Mouse (Mus musculus): ENCODE measurements around the gene Casp8. TPM values are rescaled to one million over a fixed set of nuclear protein-coding genes. Genes with fewer than 3 reads are reported as not detected.
A peak's percentile ranks its signal among the peaks of the same experiment; 100 is the strongest.
"Not testable (repeated sequence)": the region's sequence is repeated elsewhere in the genome, so short reads cannot be mapped to it uniquely, and the experiment has no call there.

The Casp8 gene
- total and polyA plus RNA-seq, 3 experiments, result 15.2 to 17.5 TPM; not detected in 1

DNA sequence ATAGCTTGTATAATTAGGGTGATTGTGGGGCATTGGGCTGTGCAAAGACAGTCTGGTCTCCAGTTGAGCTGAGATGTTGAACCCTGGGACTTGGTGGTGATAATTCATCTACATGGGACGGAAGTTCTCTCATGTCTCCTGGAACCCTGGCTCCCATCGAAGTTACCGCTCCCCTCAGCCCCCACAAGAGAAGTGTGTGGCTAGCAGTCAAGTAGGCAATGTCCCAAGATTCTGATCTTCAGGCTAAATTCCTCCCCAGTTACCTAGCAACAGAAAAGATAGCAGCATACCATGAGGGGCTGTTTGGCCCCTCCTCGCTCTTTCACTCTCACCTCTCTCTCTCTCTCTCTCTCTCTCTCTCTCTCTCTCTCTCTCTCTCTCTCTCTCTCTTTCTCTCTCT lies 64.0 kb downstream of the Casp8 start:
- not testable (repeated sequence) for DNase-seq (ENCODE audit: low read depth, low spot score); H3K27me3 ChIP-seq (ENCODE audit: control insufficient read depth in 1 of 2, insufficient read depth in 2 of 2, low read length in 2 of 2); H3K9me3 ChIP-seq (replicated peaks; ENCODE audit: insufficient read depth, low read length); H3K9ac ChIP-seq (ENCODE audit: control insufficient read depth, low read depth, low read length, poor library complexity, severe bottlenecking); H3K4me3 ChIP-seq (ENCODE audit: control insufficient read depth in 1 of 2, insufficient read depth in 1 of 2, low read depth in 2 of 2, low read length in 2 of 2); H3K27ac ChIP-seq (ENCODE audit: control insufficient read depth, low read depth, low read length); H3K36me3 ChIP-seq (ENCODE audit: control insufficient read depth in 1 of 2, insufficient read depth in 2 of 2, low read length in 2 of 2); H3K79me2 ChIP-seq (ENCODE audit: control insufficient read depth, insufficient read depth, low read length, poor library complexity)
- peaks cover 0 to 15% of the 10 kb centered on the region in 2 experiments; a peak in 3 of 4 replicates for H3K4me1 ChIP-seq (ENCODE audit: control insufficient read depth in 1 of 2, insufficient read depth in 2 of 2, low read length in 2 of 2)

- H3K27me3 ChIP-seq (ENCODE audit: control insufficient read depth in 1 of 2, insufficient read depth in 2 of 2, low read length in 2 of 2); H3K9me3 ChIP-seq (replicated peaks; ENCODE audit: insufficient read depth, low read length); H3K4me3 ChIP-seq (ENCODE audit: control insufficient read depth in 1 of 2, insufficient read depth in 1 of 2, low read depth in 2 of 2, low read length in 2 of 2); H3K79me2 ChIP-seq (ENCODE audit: control insufficient read depth, insufficient read depth, low read length, poor library complexity); H3K9ac ChIP-seq (ENCODE audit: control insufficient read depth, low read depth, low read length, poor library complexity, severe bottlenecking); H3K36me3 ChIP-seq (ENCODE audit: control insufficient read depth in 1 of 2, insufficient read depth in 2 of 2, low read length in 2 of 2); H3K27ac ChIP-seq (ENCODE audit: control insufficient read depth, low read depth, low read length); DNase-seq (ENCODE audit: low read depth, low spot score): not testable (repeated sequence)
- H3K4me1 ChIP-seq (ENCODE audit: control insufficient read depth in 1 of 2, insufficient read depth in 2 of 2, low read length in 2 of 2), result peaks cover 0 to 15% of the 10 kb centered on the region in 2 experiments; a peak in 3 of 4 replicates
Observed at GRCm38 (mm10) chr1:58859738-58860365, 64.7 kb downstream of the Casp8 start.

DNA sequence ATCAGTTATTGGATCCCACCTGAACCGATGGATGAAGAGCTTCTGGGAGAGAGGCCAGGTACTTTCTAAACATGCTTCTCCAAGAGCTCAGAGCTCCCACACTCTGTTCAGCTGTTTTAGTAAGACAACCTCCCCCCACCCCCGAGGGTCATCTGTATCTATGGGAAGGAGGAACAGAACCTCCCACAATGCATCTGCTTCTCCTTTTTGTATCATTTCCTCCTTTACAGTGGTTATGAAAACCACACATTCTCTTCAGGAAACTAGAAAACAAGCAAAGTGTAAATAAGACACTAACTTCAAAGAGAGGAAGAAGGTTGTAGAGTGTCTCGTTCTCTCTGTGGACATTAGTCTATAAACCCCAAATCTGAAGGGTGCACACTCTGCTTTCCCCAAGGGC lies 65.4 kb downstream of the Casp8 start:
- not testable (repeated sequence) for H3K27ac ChIP-seq (ENCODE audit: control insufficient read depth, low read depth, low read length); H3K79me2 ChIP-seq (ENCODE audit: control insufficient read depth, insufficient read depth, low read length, poor library complexity); H3K36me3 ChIP-seq (ENCODE audit: control insufficient read depth in 1 of 2, insufficient read depth in 2 of 2, low read length in 2 of 2); H3K9me3 ChIP-seq (replicated peaks; ENCODE audit: insufficient read depth, low read length); H3K27me3 ChIP-seq (ENCODE audit: control insufficient read depth in 1 of 2, insufficient read depth in 2 of 2, low read length in 2 of 2); H3K9ac ChIP-seq (ENCODE audit: control insufficient read depth, low read depth, low read length, poor library complexity, severe bottlenecking); DNase-seq (ENCODE audit: low read depth, low spot score); H3K4me3 ChIP-seq (ENCODE audit: control insufficient read depth in 1 of 2, insufficient read depth in 1 of 2, low read depth in 2 of 2, low read length in 2 of 2)
- H3K4me1 ChIP-seq (ENCODE audit: control insufficient read depth in 1 of 2, insufficient read depth in 2 of 2, low read length in 2 of 2), result peaks cover 0 to 15% of the 10 kb centered on the region in 2 experiments; a peak in 3 of 4 replicates

DNA sequence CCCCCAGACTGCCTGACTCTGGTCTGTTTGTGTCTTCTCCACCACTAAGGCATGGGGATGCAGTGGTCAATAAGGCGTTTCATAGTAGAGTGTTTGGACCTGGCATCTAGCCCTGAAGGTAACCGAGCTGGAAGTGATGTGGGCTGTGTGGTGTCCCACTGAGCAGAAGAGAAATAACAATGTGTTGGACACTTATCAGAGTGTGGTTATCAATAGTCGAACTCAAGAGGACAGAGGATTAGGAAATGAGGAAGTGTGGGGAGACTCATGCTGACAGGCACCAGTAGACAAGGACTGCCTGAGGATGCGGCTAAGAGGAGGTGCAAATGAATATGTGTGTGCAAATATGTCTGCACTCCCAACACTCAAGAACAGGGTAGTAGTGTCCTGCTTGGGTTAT lies 81.3 kb downstream of the Casp8 start:
- peak; percentile 51 for DNase-seq (ENCODE audit: low read depth, low spot score)
- TF ChIP-seq GATA1 (IDR thresholded peaks at IDR 0.05; ENCODE audit: low read depth, low read length) (peak; percentile 54), EP300 (IDR thresholded peaks at IDR 0.05; ENCODE audit: low read depth in 1 of 2, low read length in 2 of 2) (peak in 1 of 2 experiments; percentile 38; a peak in 1 of 4 replicates)
- H3K27ac ChIP-seq (ENCODE audit: control insufficient read depth, low read depth, low read length); H3K4me1 ChIP-seq (ENCODE audit: control insufficient read depth in 1 of 2, insufficient read depth in 2 of 2, low read length in 2 of 2); H3K9ac ChIP-seq (ENCODE audit: control insufficient read depth, low read depth, low read length, poor library complexity, severe bottlenecking); H3K4me3 ChIP-seq (ENCODE audit: control insufficient read depth in 1 of 2, insufficient read depth in 1 of 2, low read depth in 2 of 2, low read length in 2 of 2); H3K36me3 ChIP-seq (ENCODE audit: control insufficient read depth in 1 of 2, insufficient read depth in 2 of 2, low read length in 2 of 2); H3K27me3 ChIP-seq (ENCODE audit: control insufficient read depth in 1 of 2, insufficient read depth in 2 of 2, low read length in 2 of 2); H3K9me3 ChIP-seq (replicated peaks; ENCODE audit: insufficient read depth, low read length); H3K79me2 ChIP-seq (ENCODE audit: control insufficient read depth, insufficient read depth, low read length, poor library complexity): not testable (repeated sequence)

GRCm38 (mm10) chr1:58879291-58879690 lies 84.1 kb downstream of the Casp8 start:
- H3K4me3 ChIP-seq (ENCODE audit: control insufficient read depth in 1 of 2, insufficient read depth in 1 of 2, low read depth in 2 of 2, low read length in 2 of 2); H3K9ac ChIP-seq (ENCODE audit: control insufficient read depth, low read depth, low read length, poor library complexity, severe bottlenecking); H3K9me3 ChIP-seq (replicated peaks; ENCODE audit: insufficient read depth, low read length); H3K79me2 ChIP-seq (ENCODE audit: control insufficient read depth, insufficient read depth, low read length, poor library complexity); DNase-seq (ENCODE audit: low read depth, low spot score); H3K27me3 ChIP-seq (ENCODE audit: control insufficient read depth in 1 of 2, insufficient read depth in 2 of 2, low read length in 2 of 2); H3K27ac ChIP-seq (ENCODE audit: control insufficient read depth, low read depth, low read length); H3K4me1 ChIP-seq (ENCODE audit: control insufficient read depth in 1 of 2, insufficient read depth in 2 of 2, low read length in 2 of 2); H3K36me3 ChIP-seq (ENCODE audit: control insufficient read depth in 1 of 2, insufficient read depth in 2 of 2, low read length in 2 of 2): not testable (repeated sequence)

- not testable (repeated sequence) for DNase-seq (ENCODE audit: low read depth, low spot score)
Observed at GRCm38 (mm10) chr1:58883279-58883678, 88.1 kb downstream of the Casp8 start.

More at GRCm38 (mm10) chr1:58883279-58883678, 88.1 kb downstream of the Casp8 start:
- not testable (repeated sequence) for H3K9me3 ChIP-seq (replicated peaks; ENCODE audit: insufficient read depth, low read length); H3K9ac ChIP-seq (ENCODE audit: control insufficient read depth, low read depth, low read length, poor library complexity, severe bottlenecking); H3K4me3 ChIP-seq (ENCODE audit: control insufficient read depth in 1 of 2, insufficient read depth in 1 of 2, low read depth in 2 of 2, low read length in 2 of 2); H3K4me1 ChIP-seq (ENCODE audit: control insufficient read depth in 1 of 2, insufficient read depth in 2 of 2, low read length in 2 of 2); H3K27ac ChIP-seq (ENCODE audit: control insufficient read depth, low read depth, low read length); H3K27me3 ChIP-seq (ENCODE audit: control insufficient read depth in 1 of 2, insufficient read depth in 2 of 2, low read length in 2 of 2); H3K36me3 ChIP-seq (ENCODE audit: control insufficient read depth in 1 of 2, insufficient read depth in 2 of 2, low read length in 2 of 2); H3K79me2 ChIP-seq (ENCODE audit: control insufficient read depth, insufficient read depth, low read length, poor library complexity)

Measured in MEL (cell line).